Mouse (Mus musculus): ENCODE measurements around the gene Chil3. TPM values are rescaled to one million over a fixed set of nuclear protein-coding genes. Genes with fewer than 3 reads are reported as not detected.

The Chil3 gene
- polyA plus RNA-seq, 1 experiment from 2014 or later = 0.16 TPM

GRCm38 (mm10) chr3:106171135-106171731 lies 3.9 kb upstream of the Chil3 start:
- no peaks in the 10 kb centered on the region for H3K9me3 ChIP-seq (ENCODE audit: control insufficient read depth, low read length)
- no peaks in the 10 kb centered on the region for H3K27me3 ChIP-seq (replicated peaks; ENCODE audit: control insufficient read depth, insufficient read depth, low read length)
- H3K27ac ChIP-seq (ENCODE audit: low read depth, low read length) = no peak overlapping the region
- no peak overlapping the region for H3K4me3 ChIP-seq (ENCODE audit: low read length)
- no peak overlapping the region for H3K9ac ChIP-seq (ENCODE audit: low read depth, low read length)
- WGBS = 88% methylated on average over 1 of the region's 1 CpGs
- ATAC-seq = no peak
- no peaks in the 10 kb centered on the region for H3K36me3 ChIP-seq (ENCODE audit: control insufficient read depth, insufficient read depth, low read length)
- H3K4me2 ChIP-seq (ENCODE audit: low read length) = no peak overlapping the region
- H3K4me1 ChIP-seq (ENCODE audit: control insufficient read depth, insufficient read depth, low read depth, low read length) = no peaks in the 10 kb centered on the region

GRCm38 (mm10) chr3:106170522-106171053 lies 3.2 kb upstream of the Chil3 start:
- no peaks in the 10 kb centered on the region for H3K4me1 ChIP-seq (ENCODE audit: control insufficient read depth, insufficient read depth, low read depth, low read length)
- H3K4me3 ChIP-seq (ENCODE audit: low read length) = no peak overlapping the region
- no peaks in the 10 kb centered on the region for H3K27me3 ChIP-seq (replicated peaks; ENCODE audit: control insufficient read depth, insufficient read depth, low read length)
- ATAC-seq = no peak
- H3K9me3 ChIP-seq (ENCODE audit: control insufficient read depth, low read length) = no peaks in the 10 kb centered on the region
- no peak overlapping the region for H3K27ac ChIP-seq (ENCODE audit: low read depth, low read length)
- no peak overlapping the region for H3K9ac ChIP-seq (ENCODE audit: low read depth, low read length)
- H3K4me2 ChIP-seq (ENCODE audit: low read length) = no peak overlapping the region
- no peaks in the 10 kb centered on the region for H3K36me3 ChIP-seq (ENCODE audit: control insufficient read depth, insufficient read depth, low read length)
- WGBS = 57% methylated on average over 1 of the region's 1 CpGs

- H3K27ac ChIP-seq (ENCODE audit: low read depth, low read length) = no peak overlapping the region
- H3K4me2 ChIP-seq (ENCODE audit: low read length) = no peak overlapping the region
- no peaks in the 10 kb centered on the region for H3K4me1 ChIP-seq (ENCODE audit: control insufficient read depth, insufficient read depth, low read depth, low read length)
- no peaks in the 10 kb centered on the region for H3K27me3 ChIP-seq (replicated peaks; ENCODE audit: control insufficient read depth, insufficient read depth, low read length)
- H3K4me3 ChIP-seq (ENCODE audit: low read length) = no peak overlapping the region
- 93% methylated on average over 2 of the region's 2 CpGs for WGBS
- ATAC-seq = no peak
- no peak overlapping the region for H3K9ac ChIP-seq (ENCODE audit: low read depth, low read length)
- no peaks in the 10 kb centered on the region for H3K9me3 ChIP-seq (ENCODE audit: control insufficient read depth, low read length)
- no peaks in the 10 kb centered on the region for H3K36me3 ChIP-seq (ENCODE audit: control insufficient read depth, insufficient read depth, low read length)
These were observed 13.0 kb downstream of the Chil3 start for GRCm38 (mm10) chr3:106154413-106154812.

- Histone ChIP-seq H3K36me3 (ENCODE audit: control insufficient read depth, insufficient read depth, low read length) (no peaks in the 10 kb centered on the region), H3K4me3 (ENCODE audit: low read length) (no peak overlapping the region), H3K27me3 (replicated peaks; ENCODE audit: control insufficient read depth, insufficient read depth, low read length) (no peaks in the 10 kb centered on the region), H3K4me2 (ENCODE audit: low read length) (no peak overlapping the region), H3K27ac (ENCODE audit: low read depth, low read length) (no peak overlapping the region), H3K9ac (ENCODE audit: low read depth, low read length) (no peak overlapping the region), H3K9me3 (ENCODE audit: control insufficient read depth, low read length) (peaks cover 2% of the 10 kb centered on the region; the same call in 1 of the 2 replicates), H3K4me1 (ENCODE audit: control insufficient read depth, insufficient read depth, low read depth, low read length) (no peaks in the 10 kb centered on the region)
- 93% methylated on average over 10 of the region's 10 CpGs for WGBS
- ATAC-seq = no peak
These were observed 23.3 kb downstream of the Chil3 start for GRCm38 (mm10) chr3:106144081-106144480.

- Histone ChIP-seq H3K4me2 (ENCODE audit: low read length) (no peak overlapping the region), H3K4me3 (ENCODE audit: low read length) (no peak overlapping the region), H3K4me1 (ENCODE audit: control insufficient read depth, insufficient read depth, low read depth, low read length) (no peaks in the 10 kb centered on the region), H3K27me3 (replicated peaks; ENCODE audit: control insufficient read depth, insufficient read depth, low read length) (no peaks in the 10 kb centered on the region), H3K36me3 (ENCODE audit: control insufficient read depth, insufficient read depth, low read length) (no peaks in the 10 kb centered on the region), H3K9me3 (ENCODE audit: control insufficient read depth, low read length) (no peaks in the 10 kb centered on the region), H3K9ac (ENCODE audit: low read depth, low read length) (no peak overlapping the region), H3K27ac (ENCODE audit: low read depth, low read length) (no peak overlapping the region)
- WGBS = 71% methylated on average over 5 of the region's 5 CpGs
- ATAC-seq = peak; percentile 97
These were observed 35.7 kb downstream of the Chil3 start for GRCm38 (mm10) chr3:106131690-106132089.

- no peak overlapping the region for H3K27ac ChIP-seq (ENCODE audit: low read depth, low read length)
- H3K36me3 ChIP-seq (ENCODE audit: control insufficient read depth, insufficient read depth, low read length) = no peaks in the 10 kb centered on the region
- no peak for ATAC-seq
- H3K4me2 ChIP-seq (ENCODE audit: low read length) = no peak overlapping the region
- no peak overlapping the region for H3K4me3 ChIP-seq (ENCODE audit: low read length)
- no peaks in the 10 kb centered on the region for H3K27me3 ChIP-seq (replicated peaks; ENCODE audit: control insufficient read depth, insufficient read depth, low read length)
- H3K9me3 ChIP-seq (ENCODE audit: control insufficient read depth, low read length) = no peaks in the 10 kb centered on the region; the same call in 1 of the 2 replicates
- H3K4me1 ChIP-seq (ENCODE audit: control insufficient read depth, insufficient read depth, low read depth, low read length) = no peaks in the 10 kb centered on the region
- 83% methylated on average over 4 of the region's 4 CpGs for WGBS
- H3K9ac ChIP-seq (ENCODE audit: low read depth, low read length) = no peak overlapping the region
These were observed 38.4 kb downstream of the Chil3 start for GRCm38 (mm10) chr3:106128807-106129493.

- Histone ChIP-seq H3K36me3 (ENCODE audit: control insufficient read depth, insufficient read depth, low read length) (no peaks in the 10 kb centered on the region), H3K4me3 (ENCODE audit: low read length) (no peak overlapping the region), H3K27ac (ENCODE audit: low read depth, low read length) (no peak overlapping the region), H3K4me1 (ENCODE audit: control insufficient read depth, insufficient read depth, low read depth, low read length) (no peaks in the 10 kb centered on the region), H3K4me2 (ENCODE audit: low read length) (no peak overlapping the region), H3K27me3 (replicated peaks; ENCODE audit: control insufficient read depth, insufficient read depth, low read length) (no peaks in the 10 kb centered on the region), H3K9me3 (ENCODE audit: control insufficient read depth, low read length) (no peaks in the 10 kb centered on the region; the same call in 1 of the 2 replicates), H3K9ac (ENCODE audit: low read depth, low read length) (no peak overlapping the region)
- ATAC-seq = no peak
These were observed 40.4 kb downstream of the Chil3 start for GRCm38 (mm10) chr3:106126999-106127398.

- Histone ChIP-seq H3K36me3 (ENCODE audit: control insufficient read depth, insufficient read depth, low read length) (no peaks in the 10 kb centered on the region), H3K27ac (ENCODE audit: low read depth, low read length) (no peak within 1 kb of the TSS), H3K4me1 (ENCODE audit: control insufficient read depth, insufficient read depth, low read depth, low read length) (no peaks in the 10 kb centered on the region), H3K9me3 (ENCODE audit: control insufficient read depth, low read length) (peaks cover 3% of the 10 kb centered on the region; the same call in 1 of the 2 replicates), H3K27me3 (replicated peaks; ENCODE audit: control insufficient read depth, insufficient read depth, low read length) (no peaks in the 10 kb centered on the region), H3K4me3 (ENCODE audit: low read length) (no peak within 1 kb of the TSS), H3K4me2 (ENCODE audit: low read length) (no peak within 1 kb of the TSS), H3K9ac (ENCODE audit: low read depth, low read length) (no peak within 1 kb of the TSS)
- no peak for ATAC-seq
- WGBS = 87% methylated on average over 3 of the region's 3 CpGs
These were observed 54.4 kb downstream of the Chil3 start, which contains the start of gene Chia1 for GRCm38 (mm10) chr3:106112929-106113328. Chia1 (plus strand) TSS chr3:106113229.

Measured in hindbrain, embryonic 16.5 days (tissue).